Mouse (Mus musculus): ENCODE results near the gene Lhcgr. TPM values are rescaled to one million over a fixed set of nuclear protein-coding genes. Genes with fewer than 3 reads are reported as not detected.
A peak's percentile ranks its signal among the peaks of the same experiment; 100 is the strongest.

Lhcgr gene
- total and polyA plus RNA-seq, 2 experiments: not detected

GRCm38 (mm10) chr17:88755776-88756175 lies 36.0 kb downstream of the Lhcgr start:
- H3K4me1 ChIP-seq (ENCODE audit: control insufficient read depth, insufficient read depth, low read length): no peaks in the 10 kb centered on the region
- H3K79me2 ChIP-seq (ENCODE audit: control insufficient read depth, insufficient read depth, low read length): no peaks in the 10 kb centered on the region
- H3K36me3 ChIP-seq (ENCODE audit: control insufficient read depth, insufficient read depth, low read length): no peaks in the 10 kb centered on the region
- no peak overlapping the region for H3K9ac ChIP-seq (ENCODE audit: low read depth, low read length)
- H3K27ac ChIP-seq (replicated peaks; ENCODE audit: insufficient read depth, low read depth, low read length): no peak overlapping the region
- H3K27me3 ChIP-seq (ENCODE audit: control insufficient read depth, insufficient read depth, low read length): no peaks in the 10 kb centered on the region
- TF ChIP-seq POLR2A (IDR thresholded peaks at IDR 0.05; ENCODE audit: extremely low read depth, insufficient read depth, low read length) (no peak), CTCF (IDR thresholded peaks at IDR 0.05; ENCODE audit: low read depth, low read length) (no peak)
- H3K4me3 ChIP-seq (ENCODE audit: insufficient read depth, low read depth, low read length): no peak overlapping the region
- 58% methylated on average over 6 of the region's 6 CpGs for WGBS
- no peak for DNase-seq (ENCODE audit: extremely low read depth, low read depth, low spot score)

- H3K27me3 ChIP-seq (ENCODE audit: control insufficient read depth, insufficient read depth, low read length): no peaks in the 10 kb centered on the region
- TF ChIP-seq POLR2A (IDR thresholded peaks at IDR 0.05; ENCODE audit: extremely low read depth, insufficient read depth, low read length): no peak
- no peak for TF ChIP-seq CTCF (IDR thresholded peaks at IDR 0.05; ENCODE audit: low read depth, low read length)
- WGBS: 52% methylated on average over 12 of the region's 12 CpGs
- H3K79me2 ChIP-seq (ENCODE audit: control insufficient read depth, insufficient read depth, low read length): no peaks in the 10 kb centered on the region
- no peak overlapping the region for H3K27ac ChIP-seq (replicated peaks; ENCODE audit: insufficient read depth, low read depth, low read length)
- H3K9ac ChIP-seq (ENCODE audit: low read depth, low read length): no peak overlapping the region
- H3K36me3 ChIP-seq (ENCODE audit: control insufficient read depth, insufficient read depth, low read length): no peaks in the 10 kb centered on the region
- no peak for DNase-seq (ENCODE audit: extremely low read depth, low read depth, low spot score)
- H3K4me1 ChIP-seq (ENCODE audit: control insufficient read depth, insufficient read depth, low read length): no peaks in the 10 kb centered on the region
- no peak overlapping the region for H3K4me3 ChIP-seq (ENCODE audit: insufficient read depth, low read depth, low read length)
Measured at GRCm38 (mm10) chr17:88753472-88753857, 38.3 kb downstream of the Lhcgr start.

GRCm38 (mm10) chr17:88752827-88753471 lies 38.8 kb downstream of the Lhcgr start:
- no peak overlapping the region for H3K9ac ChIP-seq (ENCODE audit: low read depth, low read length)
- H3K27ac ChIP-seq (replicated peaks; ENCODE audit: insufficient read depth, low read depth, low read length): no peak overlapping the region
- no peak overlapping the region for H3K4me3 ChIP-seq (ENCODE audit: insufficient read depth, low read depth, low read length)
- no peaks in the 10 kb centered on the region for H3K36me3 ChIP-seq (ENCODE audit: control insufficient read depth, insufficient read depth, low read length)
- DNase-seq (ENCODE audit: extremely low read depth, low read depth, low spot score): no peak
- TF ChIP-seq POLR2A (IDR thresholded peaks at IDR 0.05; ENCODE audit: extremely low read depth, insufficient read depth, low read length) (no peak), CTCF (IDR thresholded peaks at IDR 0.05; ENCODE audit: low read depth, low read length) (peak; percentile 46)
- H3K4me1 ChIP-seq (ENCODE audit: control insufficient read depth, insufficient read depth, low read length): no peaks in the 10 kb centered on the region
- 7% methylated on average over 17 of the region's 17 CpGs for WGBS
- no peaks in the 10 kb centered on the region for H3K79me2 ChIP-seq (ENCODE audit: control insufficient read depth, insufficient read depth, low read length)
- H3K27me3 ChIP-seq (ENCODE audit: control insufficient read depth, insufficient read depth, low read length): no peaks in the 10 kb centered on the region

- H3K27ac ChIP-seq (replicated peaks; ENCODE audit: insufficient read depth, low read depth, low read length): no peak overlapping the region
- no peaks in the 10 kb centered on the region for H3K4me1 ChIP-seq (ENCODE audit: control insufficient read depth, insufficient read depth, low read length)
- no peak for TF ChIP-seq POLR2A (IDR thresholded peaks at IDR 0.05; ENCODE audit: extremely low read depth, insufficient read depth, low read length)
- TF ChIP-seq CTCF (IDR thresholded peaks at IDR 0.05; ENCODE audit: low read depth, low read length): no peak
- no peak overlapping the region for H3K9ac ChIP-seq (ENCODE audit: low read depth, low read length)
- no peaks in the 10 kb centered on the region for H3K79me2 ChIP-seq (ENCODE audit: control insufficient read depth, insufficient read depth, low read length)
- no peak for DNase-seq (ENCODE audit: extremely low read depth, low read depth, low spot score)
- 74% methylated on average over 8 of the region's 8 CpGs for WGBS
- no peak overlapping the region for H3K4me3 ChIP-seq (ENCODE audit: insufficient read depth, low read depth, low read length)
- no peaks in the 10 kb centered on the region for H3K36me3 ChIP-seq (ENCODE audit: control insufficient read depth, insufficient read depth, low read length)
- no peaks in the 10 kb centered on the region for H3K27me3 ChIP-seq (ENCODE audit: control insufficient read depth, insufficient read depth, low read length)
Measured at GRCm38 (mm10) chr17:88749646-88750045, 42.1 kb downstream of the Lhcgr start.

GRCm38 (mm10) chr17:88706231-88706649 lies 85.5 kb downstream of the Lhcgr start:
- Histone ChIP-seq H3K4me3 (ENCODE audit: insufficient read depth, low read depth, low read length) (no peak overlapping the region), H3K27me3 (ENCODE audit: control insufficient read depth, insufficient read depth, low read length) (no peaks in the 10 kb centered on the region), H3K9ac (ENCODE audit: low read depth, low read length) (no peak overlapping the region), H3K27ac (replicated peaks; ENCODE audit: insufficient read depth, low read depth, low read length) (no peak overlapping the region), H3K36me3 (ENCODE audit: control insufficient read depth, insufficient read depth, low read length) (no peaks in the 10 kb centered on the region), H3K4me1 (ENCODE audit: control insufficient read depth, insufficient read depth, low read length) (no peaks in the 10 kb centered on the region), H3K79me2 (ENCODE audit: control insufficient read depth, insufficient read depth, low read length) (no peaks in the 10 kb centered on the region)
- 64% methylated on average over 8 of the region's 8 CpGs for WGBS
- DNase-seq (ENCODE audit: extremely low read depth, low read depth, low spot score): no peak
- TF ChIP-seq CTCF (IDR thresholded peaks at IDR 0.05; ENCODE audit: low read depth, low read length): no peak
- TF ChIP-seq POLR2A (IDR thresholded peaks at IDR 0.05; ENCODE audit: extremely low read depth, insufficient read depth, low read length): no peak

- no peaks in the 10 kb centered on the region for H3K4me1 ChIP-seq (ENCODE audit: control insufficient read depth, insufficient read depth, low read length)
- WGBS: 50% methylated on average over 4 of the region's 4 CpGs
- TF ChIP-seq POLR2A (IDR thresholded peaks at IDR 0.05; ENCODE audit: extremely low read depth, insufficient read depth, low read length) (no peak), CTCF (IDR thresholded peaks at IDR 0.05; ENCODE audit: low read depth, low read length) (no peak)
- no peaks in the 10 kb centered on the region for H3K36me3 ChIP-seq (ENCODE audit: control insufficient read depth, insufficient read depth, low read length)
- H3K4me3 ChIP-seq (ENCODE audit: insufficient read depth, low read depth, low read length): no peak overlapping the region
- no peak overlapping the region for H3K9ac ChIP-seq (ENCODE audit: low read depth, low read length)
- no peaks in the 10 kb centered on the region for H3K79me2 ChIP-seq (ENCODE audit: control insufficient read depth, insufficient read depth, low read length)
- no peaks in the 10 kb centered on the region for H3K27me3 ChIP-seq (ENCODE audit: control insufficient read depth, insufficient read depth, low read length)
- DNase-seq (ENCODE audit: extremely low read depth, low read depth, low spot score): no peak
- H3K27ac ChIP-seq (replicated peaks; ENCODE audit: insufficient read depth, low read depth, low read length): no peak overlapping the region
Measured at GRCm38 (mm10) chr17:88703112-88703511, 88.7 kb downstream of the Lhcgr start.

All from liver, adult 2 months (tissue).